Mouse (Mus musculus): ENCODE results near the gene B3gat1. TPM values are rescaled to one million over a fixed set of nuclear protein-coding genes. Genes with fewer than 3 reads are reported as not detected.

The B3gat1 gene
- polyA plus RNA-seq (2015; fragmentation: Nextera tagmentation; extraction: Ambion mirVana): 0.02 and 0.05 TPM in 2 replicates

DNA sequence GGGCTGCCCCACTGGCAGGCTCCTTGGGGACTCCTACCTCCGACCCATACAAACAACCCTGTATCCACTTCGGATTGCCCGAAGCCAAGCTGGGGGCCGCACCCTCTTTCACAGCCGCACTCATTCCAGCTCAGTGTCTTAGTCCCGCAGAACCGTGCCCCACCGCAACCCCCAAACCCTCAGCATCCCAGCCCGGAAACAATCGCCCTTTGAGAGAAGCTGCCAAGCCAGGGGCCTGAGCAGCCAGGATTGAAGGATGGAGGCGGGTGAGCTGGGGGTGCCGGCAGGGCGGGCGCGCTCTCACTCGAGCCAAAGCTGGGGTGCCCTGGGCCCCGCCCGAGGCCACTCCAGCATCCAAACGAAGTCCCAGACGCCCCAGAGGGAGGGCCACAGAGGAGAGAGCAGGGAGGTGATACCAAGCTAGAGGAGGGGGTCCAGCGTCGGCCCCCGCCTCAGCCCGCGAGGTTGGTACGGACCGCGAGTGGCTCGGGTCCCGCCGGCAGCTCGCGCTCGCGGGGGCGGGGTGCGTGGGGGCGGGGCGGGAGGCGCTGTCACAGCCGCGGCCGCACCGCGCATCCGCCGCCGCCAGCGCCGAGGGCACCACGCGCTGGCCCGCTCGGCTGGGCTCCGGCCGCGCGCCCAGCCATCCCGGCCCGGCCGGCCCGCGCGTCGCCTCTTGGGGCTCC lies at the start of gene B3gat1:
Gene B3gat1 (plus strand): TSS at position 523 of the 686 bp plus-strand sequence.
- Histone ChIP-seq H3K4me1 (replicated peaks; ENCODE audit: control insufficient read depth, insufficient read depth) (no peaks in the 10 kb centered on the region), H3K27me3 (ENCODE audit: control insufficient read depth, insufficient read depth, low read length) (peaks cover 3% of the 10 kb centered on the region; the same call in 1 of the 2 replicates), H3K36me3 (ENCODE audit: control insufficient read depth, insufficient read depth, low read length) (no peaks in the 10 kb centered on the region), H3K9ac (ENCODE audit: low read length) (no peak within 1 kb of the TSS), H3K27ac (replicated peaks) (no peak within 1 kb of the TSS), H3K4me3 (ENCODE audit: low read depth, low read length) (peak within 1 kb of the TSS; percentile 36), H3K4me2 (replicated peaks; ENCODE audit: low read depth) (peak within 1 kb of the TSS; percentile 57), H3K9me3 (ENCODE audit: control insufficient read depth, low read length) (no peaks in the 10 kb centered on the region)
- TF ChIP-seq CTCF (IDR thresholded peaks at IDR 0.05; ENCODE audit: low read depth): no peak
- TF ChIP-seq EP300 (optimal IDR thresholded peaks at IDR 0.05): no peak
- 1% methylated on average over 43 of the region's 65 CpGs for WGBS
- DNase-seq (ENCODE audit: low spot score) (peak; percentile 13), ATAC-seq (ENCODE audit: low FRiP score, low TSS enrichment) (peak; percentile 42; the same call in 1 of the 2 replicates)

GRCm38 (mm10) chr9:26689171-26689570 lies 44.4 kb upstream of the B3gat1 start:
- ATAC-seq (ENCODE audit: low FRiP score, low TSS enrichment) (no peak), DNase-seq (ENCODE audit: low spot score) (no peak)
- H3K36me3 ChIP-seq (ENCODE audit: control insufficient read depth, insufficient read depth, low read length): no peaks in the 10 kb centered on the region
- H3K9ac ChIP-seq (ENCODE audit: low read length): no peak overlapping the region
- H3K9me3 ChIP-seq (ENCODE audit: control insufficient read depth, low read length): no peaks in the 10 kb centered on the region
- 64% methylated on average over 1 of the region's 1 CpGs for WGBS
- no peak overlapping the region for H3K4me2 ChIP-seq (replicated peaks; ENCODE audit: low read depth)
- H3K4me3 ChIP-seq (ENCODE audit: low read depth, low read length): no peak overlapping the region
- no peak overlapping the region for H3K27ac ChIP-seq (replicated peaks)
- TF ChIP-seq CTCF (IDR thresholded peaks at IDR 0.05; ENCODE audit: low read depth) (no peak), EP300 (optimal IDR thresholded peaks at IDR 0.05) (no peak)
- no peaks in the 10 kb centered on the region for H3K4me1 ChIP-seq (replicated peaks; ENCODE audit: control insufficient read depth, insufficient read depth)
- no peaks in the 10 kb centered on the region for H3K27me3 ChIP-seq (ENCODE audit: control insufficient read depth, insufficient read depth, low read length)

GRCm38 (mm10) chr9:26689956-26690698 lies 43.4 kb upstream of the B3gat1 start:
- Histone ChIP-seq H3K27ac (replicated peaks) (no peak overlapping the region), H3K4me1 (replicated peaks; ENCODE audit: control insufficient read depth, insufficient read depth) (no peaks in the 10 kb centered on the region), H3K36me3 (ENCODE audit: control insufficient read depth, insufficient read depth, low read length) (no peaks in the 10 kb centered on the region), H3K4me3 (ENCODE audit: low read depth, low read length) (no peak overlapping the region), H3K9ac (ENCODE audit: low read length) (no peak overlapping the region), H3K27me3 (ENCODE audit: control insufficient read depth, insufficient read depth, low read length) (no peaks in the 10 kb centered on the region), H3K4me2 (replicated peaks; ENCODE audit: low read depth) (no peak overlapping the region), H3K9me3 (ENCODE audit: control insufficient read depth, low read length) (no peaks in the 10 kb centered on the region)
- ATAC-seq (ENCODE audit: low FRiP score, low TSS enrichment) (no peak), DNase-seq (ENCODE audit: low spot score) (no peak)
- TF ChIP-seq CTCF (IDR thresholded peaks at IDR 0.05; ENCODE audit: low read depth) (no peak), EP300 (optimal IDR thresholded peaks at IDR 0.05) (no peak)
- 55% methylated on average over 7 of the region's 7 CpGs for WGBS

DNA sequence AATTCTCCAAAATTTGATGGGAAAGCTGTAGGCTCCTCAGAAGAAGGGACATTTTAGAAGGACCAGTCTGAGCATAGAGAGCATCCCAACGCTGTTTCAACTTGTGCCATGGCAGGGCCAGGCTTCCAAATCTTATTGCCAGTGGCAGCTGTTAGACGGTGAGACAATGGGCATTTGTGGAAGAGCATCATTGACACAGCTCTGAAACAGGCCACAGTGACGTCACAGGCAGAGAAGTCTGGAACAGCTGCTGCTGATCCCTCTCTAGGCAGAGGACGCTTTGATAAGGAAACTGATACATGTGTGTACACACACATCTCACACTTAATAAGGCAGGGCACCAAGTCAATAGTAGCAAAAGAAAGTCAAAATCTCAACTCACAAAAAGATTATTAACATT lies 40.9 kb upstream of the B3gat1 start:
- Histone ChIP-seq H3K4me1 (replicated peaks; ENCODE audit: control insufficient read depth, insufficient read depth) (no peaks in the 10 kb centered on the region), H3K27me3 (ENCODE audit: control insufficient read depth, insufficient read depth, low read length) (no peaks in the 10 kb centered on the region), H3K36me3 (ENCODE audit: control insufficient read depth, insufficient read depth, low read length) (no peaks in the 10 kb centered on the region), H3K4me3 (ENCODE audit: low read depth, low read length) (no peak overlapping the region), H3K27ac (replicated peaks) (no peak overlapping the region), H3K9me3 (ENCODE audit: control insufficient read depth, low read length) (no peaks in the 10 kb centered on the region), H3K9ac (ENCODE audit: low read length) (no peak overlapping the region), H3K4me2 (replicated peaks; ENCODE audit: low read depth) (no peak overlapping the region)
- TF ChIP-seq CTCF (IDR thresholded peaks at IDR 0.05; ENCODE audit: low read depth) (no peak), EP300 (optimal IDR thresholded peaks at IDR 0.05) (no peak)
- 66% methylated on average over 4 of the region's 4 CpGs for WGBS
- DNase-seq (ENCODE audit: low spot score) (no peak), ATAC-seq (ENCODE audit: low FRiP score, low TSS enrichment) (no peak)

DNA sequence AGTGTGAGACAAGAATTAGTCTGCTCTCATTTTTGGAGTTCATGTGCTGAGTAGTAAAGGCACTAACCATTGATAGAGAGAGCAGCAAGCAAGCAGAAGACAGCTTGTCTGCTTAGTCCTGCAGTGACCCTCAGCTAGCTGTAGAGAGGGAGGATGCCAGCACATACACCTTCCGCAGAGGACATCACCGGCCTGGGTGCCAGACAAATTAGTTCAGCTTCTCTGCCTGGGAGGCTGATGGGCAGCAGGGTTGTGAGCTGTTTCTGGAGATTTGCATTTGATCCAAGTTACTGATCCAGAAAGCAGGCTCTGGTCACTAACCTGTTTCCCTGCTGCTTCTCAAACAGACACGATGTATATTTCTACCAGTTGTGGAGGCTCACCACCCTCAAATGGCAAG lies 38.9 kb upstream of the B3gat1 start:
- Histone ChIP-seq H3K4me1 (replicated peaks; ENCODE audit: control insufficient read depth, insufficient read depth) (no peaks in the 10 kb centered on the region), H3K4me2 (replicated peaks; ENCODE audit: low read depth) (no peak overlapping the region), H3K9ac (ENCODE audit: low read length) (no peak overlapping the region), H3K9me3 (ENCODE audit: control insufficient read depth, low read length) (no peaks in the 10 kb centered on the region), H3K36me3 (ENCODE audit: control insufficient read depth, insufficient read depth, low read length) (no peaks in the 10 kb centered on the region), H3K4me3 (ENCODE audit: low read depth, low read length) (no peak overlapping the region), H3K27ac (replicated peaks) (no peak overlapping the region), H3K27me3 (ENCODE audit: control insufficient read depth, insufficient read depth, low read length) (no peaks in the 10 kb centered on the region)
- TF ChIP-seq CTCF (IDR thresholded peaks at IDR 0.05; ENCODE audit: low read depth) (no peak), EP300 (optimal IDR thresholded peaks at IDR 0.05) (no peak)
- ATAC-seq (ENCODE audit: low FRiP score, low TSS enrichment): no peak
- no peak for DNase-seq (ENCODE audit: low spot score)
- 86% methylated on average over 3 of the region's 3 CpGs for WGBS

DNA sequence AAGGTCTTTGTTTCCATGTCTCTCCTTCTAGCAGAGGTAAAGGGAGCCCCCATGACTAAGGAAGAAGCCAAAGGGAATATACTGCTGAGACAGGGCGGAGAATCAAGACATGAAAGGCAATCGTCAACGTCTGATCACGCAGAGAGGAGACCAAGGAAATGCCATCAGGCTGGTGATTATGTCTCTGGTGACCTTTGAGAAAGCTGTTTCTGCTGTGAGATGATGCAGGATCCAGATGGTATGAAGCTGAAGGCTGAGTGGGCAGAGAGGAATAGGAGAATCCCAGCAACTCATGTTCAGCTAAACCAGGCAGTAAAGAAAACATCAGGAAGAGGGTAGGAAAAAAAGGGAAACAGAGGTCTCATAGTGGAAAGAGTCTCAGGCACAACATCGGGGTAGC lies 38.4 kb upstream of the B3gat1 start:
- ATAC-seq (ENCODE audit: low FRiP score, low TSS enrichment): no peak
- Histone ChIP-seq H3K36me3 (ENCODE audit: control insufficient read depth, insufficient read depth, low read length) (no peaks in the 10 kb centered on the region), H3K9me3 (ENCODE audit: control insufficient read depth, low read length) (no peaks in the 10 kb centered on the region), H3K9ac (ENCODE audit: low read length) (no peak overlapping the region), H3K4me2 (replicated peaks; ENCODE audit: low read depth) (no peak overlapping the region), H3K4me1 (replicated peaks; ENCODE audit: control insufficient read depth, insufficient read depth) (no peaks in the 10 kb centered on the region), H3K27ac (replicated peaks) (no peak overlapping the region), H3K4me3 (ENCODE audit: low read depth, low read length) (no peak overlapping the region), H3K27me3 (ENCODE audit: control insufficient read depth, insufficient read depth, low read length) (no peaks in the 10 kb centered on the region)
- TF ChIP-seq EP300 (optimal IDR thresholded peaks at IDR 0.05) (no peak), CTCF (IDR thresholded peaks at IDR 0.05; ENCODE audit: low read depth) (no peak)
- 79% methylated on average over 5 of the region's 5 CpGs for WGBS
- no peak for DNase-seq (ENCODE audit: low spot score)
